Mouse (Mus musculus) c-Kit-negative CD71-positive TER-119-positive erythroid progenitor cells, embryonic 14.5 days (primary cell): ENCODE data around the gene Gm10295.

Experiments used
- DNase-seq: peaks from one replicate; pipeline ENCODE4 v3.0.0-alpha.2; 2013; ENCODE audit warnings: low read depth, low spot score

Gm10295 gene

GRCm38 (mm10) chr7:71351364-71351763 lies at the start of gene Gm10295:
Gene Gm10295 (minus strand): TSS chr7:71351485.
- no peak for DNase-seq

GRCm38 (mm10) chr7:71401032-71401431 lies 49.7 kb upstream of the Gm10295 start:
- no peak for DNase-seq

GRCm38 (mm10) chr7:71399891-71400632 lies 48.8 kb upstream of the Gm10295 start:
- no peak for DNase-seq

GRCm38 (mm10) chr7:71398959-71399756 lies 47.9 kb upstream of the Gm10295 start:
- no peak for DNase-seq

- no peak for DNase-seq
Measured at GRCm38 (mm10) chr7:71398389-71398788, 47.1 kb upstream of the Gm10295 start.

GRCm38 (mm10) chr7:71392795-71393341 lies 41.6 kb upstream of the Gm10295 start:
- DNase-seq: no peak

- DNase-seq: no peak
Measured at GRCm38 (mm10) chr7:71391333-71391732, 40.0 kb upstream of the Gm10295 start.

- DNase-seq: no peak
Measured at GRCm38 (mm10) chr7:71390291-71390690, 39.0 kb upstream of the Gm10295 start.

- DNase-seq: no peak
Measured at GRCm38 (mm10) chr7:71386050-71386449, 34.8 kb upstream of the Gm10295 start.

GRCm38 (mm10) chr7:71384921-71385320 lies 33.6 kb upstream of the Gm10295 start:
- DNase-seq: no peak

GRCm38 (mm10) chr7:71383341-71384130 lies 32.3 kb upstream of the Gm10295 start:
- no peak for DNase-seq

GRCm38 (mm10) chr7:71379826-71380825 lies 28.8 kb upstream of the Gm10295 start:
- no peak for DNase-seq

GRCm38 (mm10) chr7:71378812-71379760 lies 27.8 kb upstream of the Gm10295 start:
- DNase-seq: peak; percentile 13

GRCm38 (mm10) chr7:71377983-71378382 lies 26.7 kb upstream of the Gm10295 start:
- no peak for DNase-seq

- no peak for DNase-seq
Measured at GRCm38 (mm10) chr7:71374059-71374458, 22.8 kb upstream of the Gm10295 start.

- no peak for DNase-seq
Measured at GRCm38 (mm10) chr7:71371916-71372315, 20.6 kb upstream of the Gm10295 start.

- no peak for DNase-seq
Measured at GRCm38 (mm10) chr7:71370746-71371145, 19.5 kb upstream of the Gm10295 start.

- no peak for DNase-seq
Measured at GRCm38 (mm10) chr7:71370128-71370527, 18.8 kb upstream of the Gm10295 start.

- no peak for DNase-seq
Measured at GRCm38 (mm10) chr7:71368543-71369181, 17.4 kb upstream of the Gm10295 start.
